Mouse (Mus musculus) heart, adult 2 months (tissue): ENCODE measurements around the gene Nek8. TPM values are rescaled to one million over a fixed set of nuclear protein-coding genes. Genes with fewer than 3 reads are reported as not detected.

Experiments used
- DNase-seq, 2 experiments: peaks; one replicate each; pipeline ENCODE4 v3.0.0; 2021
- H3K27ac ChIP-seq: fragments of 200-600 bp; 2 replicates; pipeline ENCODE4 v1.8.1; 2022
- H3K27me3 ChIP-seq: fragments of 200-500 bp; 2 replicates; pipeline ENCODE4 v1.6.1; 2012; ENCODE audit warnings: mild to moderate bottlenecking, low read length, inconsistent platforms, mixed read lengths; ENCODE audit not compliant: control insufficient read depth, insufficient read depth
- H3K36me3 ChIP-seq: fragments of 200-500 bp; 2 replicates; pipeline ENCODE4 v1.6.1; 2012; ENCODE audit warnings: low read length, inconsistent platforms; ENCODE audit not compliant: control insufficient read depth, insufficient read depth
- H3K4me1 ChIP-seq: fragments of 200-500 bp; 2 replicates; pipeline ENCODE4 v1.6.1; 2011; ENCODE audit warnings: low read length; ENCODE audit not compliant: control insufficient read depth, insufficient read depth
- H3K4me3 ChIP-seq: fragments of 200-600 bp; 2 replicates; pipeline ENCODE4 v1.8.1; 2022
- H3K79me2 ChIP-seq: fragments of 200-500 bp; replicated peaks from 2 replicates; pipeline ENCODE4 v1.6.1; 2012; ENCODE audit warnings: mild to moderate bottlenecking, inconsistent platforms, low read length, moderate library complexity, mixed read lengths; ENCODE audit not compliant: control insufficient read depth, insufficient read depth
- H3K9ac ChIP-seq: fragments of 200-500 bp; 2 replicates; pipeline ENCODE4 v1.6.1; 2012; ENCODE audit warnings: low read depth, mild to moderate bottlenecking, control low read depth, inconsistent platforms, low read length, mixed read lengths
- CTCF ChIP-seq: fragments of 200-600 bp; IDR thresholded peaks from 2 replicates; pipeline ENCODE4 v1.8.1; 2022; ENCODE audit warnings: antibody characterized with exemption, mild to moderate bottlenecking, moderate library complexity
- EP300 ChIP-seq: fragments of 200-500 bp; IDR thresholded peaks from 2 replicates; pipeline ENCODE4 v1.6.1; 2011; ENCODE audit warnings: low read depth, low read length, control low read depth; ENCODE audit not compliant: insufficient read depth
- POLR2A ChIP-seq: fragments of 200-500 bp; IDR thresholded peaks from 2 replicates; pipeline ENCODE4 v1.6.1; 2011; ENCODE audit warnings: mild to moderate bottlenecking, low read depth, low read length, control low read depth; ENCODE audit not compliant: insufficient read depth
- WGBS: fragments of 180-500 bp; shearing (Covaris S2); methylation state at CpG from one replicate; pipeline ENCODE4 v1.1.7; 2018; 5-methylcytosine and 5-hydroxymethylcytosine counted together
- intact Hi-C: fragments of 180-260 bp; cut with DNase I; formaldehyde crosslinking; loops from one replicate; pipeline ENCODE4 v1.15.1; 2025
- polyA plus RNA-seq: library from polyadenylated mRNA; depleted of rRNA; stranded (reverse); fragments of >200 nt; gene quantifications from 2 replicates; pipeline ENCODE4 v1.2.3, GENCODE M21; 2012
- total RNA-seq, 2 experiments: library from RNA; stranded (reverse); gene quantifications; 2 replicates each; pipeline ENCODE4 v1.2.3; 2021

Nek8 gene
- total and polyA plus RNA-seq, 3 experiments, result 1.6 to 7.0 (median 2.5) TPM

GRCm38 (mm10) chr11:78177437-78177836 lies 962 bp upstream of the Nek8 start:
- no peak for DNase-seq
- H3K9ac ChIP-seq, result peak overlapping the region; percentile 29
- peak overlapping the region; percentile 96 for H3K4me3 ChIP-seq
- intact Hi-C loops, result loop anchor here (1.0 to 2.0 kb wide), 4 partner anchors 18 to 193 kb away; no protein-coding TSS in a partner anchor
- TF ChIP-seq EP300, result no peak
- no peak for TF ChIP-seq CTCF
- no peak for TF ChIP-seq POLR2A
- H3K27me3 ChIP-seq, result no peaks in the 10 kb centered on the region
- H3K36me3 ChIP-seq, result peaks cover 10% of the 10 kb centered on the region
- WGBS, result under 1% methylated on average over 10 of the region's 10 CpGs
- no peaks in the 10 kb centered on the region for H3K79me2 ChIP-seq
- H3K27ac ChIP-seq, result peak overlapping the region; percentile 96
- H3K4me1 ChIP-seq, result peaks cover 3% of the 10 kb centered on the region

DNA sequence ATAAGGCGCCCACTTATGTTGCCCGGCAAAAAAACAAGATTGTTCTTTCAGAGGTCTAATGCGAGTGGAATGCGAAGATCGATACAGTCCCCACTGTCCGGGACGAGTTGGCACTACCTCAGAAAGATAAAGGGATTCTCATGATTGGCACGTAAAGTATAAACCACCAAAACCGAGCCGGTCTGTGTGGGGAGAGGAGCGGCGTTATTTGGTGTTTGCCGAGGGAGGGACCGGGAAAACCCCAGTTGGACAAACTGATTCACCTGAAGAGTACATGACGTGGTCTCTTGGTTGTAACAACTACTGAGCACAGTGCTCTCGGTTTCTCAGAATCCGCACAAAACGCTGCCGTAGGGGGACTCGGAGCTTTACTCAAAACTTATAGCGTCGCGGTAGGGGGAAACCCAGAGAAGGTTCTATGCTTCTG lies 443 bp upstream of the Nek8 start:
- no peak for DNase-seq
- intact Hi-C loops, result loop anchor here (1.0 to 2.0 kb wide), 4 partner anchors 18 to 192 kb away; no protein-coding TSS in a partner anchor
- H3K4me3 ChIP-seq, result peak overlapping the region; percentile 96
- H3K79me2 ChIP-seq, result no peaks in the 10 kb centered on the region
- WGBS, result 1% methylated on average over 23 of the region's 23 CpGs
- peak overlapping the region; percentile 96 for H3K27ac ChIP-seq
- H3K27me3 ChIP-seq, result no peaks in the 10 kb centered on the region
- peaks cover 5% of the 10 kb centered on the region for H3K36me3 ChIP-seq
- peak overlapping the region; percentile 61 for H3K9ac ChIP-seq
- no peak for TF ChIP-seq CTCF
- H3K4me1 ChIP-seq, result peaks cover 2% of the 10 kb centered on the region; the same call in 1 of the 2 replicates

DNA sequence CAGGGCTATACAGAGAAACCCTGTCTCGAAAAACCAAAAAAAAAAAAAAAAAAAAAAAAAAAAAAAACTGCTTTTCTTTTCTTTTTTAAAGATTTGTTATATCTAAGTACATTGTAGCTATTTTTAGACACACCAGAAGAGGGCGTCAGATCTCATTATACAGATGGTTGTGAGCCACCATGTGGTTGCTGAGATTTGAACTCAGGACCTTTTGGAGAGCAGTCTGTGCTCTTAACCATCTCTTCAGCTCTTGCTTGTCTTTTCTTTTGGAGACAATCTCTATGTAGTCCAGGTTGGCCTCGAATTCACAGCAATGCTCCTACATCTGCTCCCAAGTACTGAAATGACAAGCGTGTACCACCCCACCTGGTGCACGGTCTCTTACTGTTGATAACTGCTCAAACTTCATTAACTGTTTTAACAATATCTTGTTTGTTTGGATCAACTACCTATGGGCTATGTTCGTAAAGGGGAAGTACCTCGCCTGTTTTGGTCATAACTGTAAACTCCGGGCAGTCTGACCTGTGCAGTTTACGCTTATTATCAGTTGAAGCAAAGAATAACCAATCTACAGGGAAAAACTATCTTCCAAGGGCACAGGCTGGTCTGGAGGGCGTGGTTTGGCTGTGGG lies 589 bp downstream of the Nek8 start:
- intact Hi-C loops, result loop anchor here (2.0 kb wide), 3 partner anchors 115 to 191 kb away; no protein-coding TSS in a partner anchor
- H3K4me1 ChIP-seq, result peaks cover 2% of the 10 kb centered on the region; the same call in 1 of the 2 replicates
- H3K27ac ChIP-seq, result peak overlapping the region; percentile 96
- 6% methylated on average over 10 of the region's 10 CpGs for WGBS
- no peaks in the 10 kb centered on the region for H3K79me2 ChIP-seq
- peak overlapping the region; percentile 96 for H3K4me3 ChIP-seq
- TF ChIP-seq EP300 (no peak), CTCF (peak; percentile 29)
- DNase-seq, result no peak
- no peaks in the 10 kb centered on the region for H3K27me3 ChIP-seq
- H3K36me3 ChIP-seq, result 0 out of 2 replicates have a peak, but pooled peaks cover 3% of the 10 kb centered on the region
- H3K9ac ChIP-seq, result no peak overlapping the region

DNA sequence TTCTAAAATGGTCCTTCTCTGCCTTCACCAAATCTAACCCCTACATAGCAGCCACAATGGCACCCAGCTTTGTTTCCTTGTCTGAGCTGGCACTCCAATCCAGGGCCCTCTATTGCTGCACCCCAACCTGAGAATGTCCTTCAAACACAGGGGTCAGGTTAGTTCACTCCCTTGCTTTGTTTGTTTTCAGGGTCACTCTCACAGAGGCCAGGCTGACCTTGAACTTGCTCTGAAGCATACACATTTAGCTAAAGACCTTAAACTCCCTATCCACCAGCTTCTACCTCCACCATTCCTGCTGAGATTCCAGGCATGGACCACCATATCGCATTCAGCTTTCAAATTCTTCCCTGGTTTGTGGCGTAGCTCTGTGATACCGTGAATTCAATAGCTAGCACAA lies 2.0 kb downstream of the Nek8 start:
- no peak overlapping the region for H3K27ac ChIP-seq

DNA sequence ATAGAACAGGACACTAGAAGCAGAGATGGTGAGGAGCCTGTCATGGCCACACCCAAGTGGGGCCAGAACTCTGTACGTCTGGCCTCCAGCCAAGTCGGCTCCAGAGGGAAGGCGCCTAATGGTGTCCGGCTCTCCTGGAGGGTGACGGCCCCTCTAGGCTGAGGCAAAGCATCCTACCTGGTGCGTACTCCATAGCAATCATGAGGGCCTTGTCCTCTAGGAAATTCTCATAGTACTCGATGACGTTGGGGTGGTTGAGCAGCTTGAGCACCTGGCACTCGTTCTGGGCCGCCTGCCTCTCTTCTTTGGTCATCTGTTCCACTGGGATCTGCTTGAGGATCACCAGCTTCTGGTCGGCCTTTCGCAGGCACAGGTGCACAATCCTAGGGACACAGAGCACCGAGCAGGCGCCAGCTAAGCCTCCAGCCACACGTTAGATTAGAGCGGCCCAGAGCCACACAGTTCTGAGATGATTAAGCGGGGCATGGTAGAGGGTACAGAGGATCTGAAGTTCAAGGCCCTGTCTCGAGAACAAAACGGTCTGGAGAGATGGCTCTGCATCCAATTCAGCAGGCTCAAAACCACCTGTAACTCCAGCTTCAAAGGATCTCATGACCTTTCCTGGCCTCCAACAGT lies 3.6 kb downstream of the Nek8 start:
- H3K4me3 ChIP-seq, result no peak overlapping the region
- peaks cover 2% of the 10 kb centered on the region; the same call in 1 of the 2 replicates for H3K4me1 ChIP-seq
- no peaks in the 10 kb centered on the region for H3K27me3 ChIP-seq
- intact Hi-C loops, result no loop called here
- TF ChIP-seq CTCF (no peak), POLR2A (no peak), EP300 (no peak)
- no peak for DNase-seq
- no peaks in the 10 kb centered on the region for H3K36me3 ChIP-seq
- H3K9ac ChIP-seq, result no peak overlapping the region
- no peaks in the 10 kb centered on the region for H3K79me2 ChIP-seq
- WGBS, result 82% methylated on average over 19 of the region's 19 CpGs
- no peak overlapping the region for H3K27ac ChIP-seq

More for the DNA sequence above, 2.0 kb downstream of the Nek8 start:
- no peak for TF ChIP-seq EP300
- TF ChIP-seq POLR2A, result no peak
- no peak for TF ChIP-seq CTCF
- H3K36me3 ChIP-seq, result no peaks in the 10 kb centered on the region
- DNase-seq, result no peak
- peaks cover 2% of the 10 kb centered on the region; the same call in 1 of the 2 replicates for H3K4me1 ChIP-seq
- H3K27me3 ChIP-seq, result no peaks in the 10 kb centered on the region
- H3K4me3 ChIP-seq, result no peak overlapping the region
- no peak overlapping the region for H3K9ac ChIP-seq
- no peaks in the 10 kb centered on the region for H3K79me2 ChIP-seq
- WGBS, result 97% methylated on average over 3 of the region's 3 CpGs
- intact Hi-C loops, result no loop called here

DNA sequence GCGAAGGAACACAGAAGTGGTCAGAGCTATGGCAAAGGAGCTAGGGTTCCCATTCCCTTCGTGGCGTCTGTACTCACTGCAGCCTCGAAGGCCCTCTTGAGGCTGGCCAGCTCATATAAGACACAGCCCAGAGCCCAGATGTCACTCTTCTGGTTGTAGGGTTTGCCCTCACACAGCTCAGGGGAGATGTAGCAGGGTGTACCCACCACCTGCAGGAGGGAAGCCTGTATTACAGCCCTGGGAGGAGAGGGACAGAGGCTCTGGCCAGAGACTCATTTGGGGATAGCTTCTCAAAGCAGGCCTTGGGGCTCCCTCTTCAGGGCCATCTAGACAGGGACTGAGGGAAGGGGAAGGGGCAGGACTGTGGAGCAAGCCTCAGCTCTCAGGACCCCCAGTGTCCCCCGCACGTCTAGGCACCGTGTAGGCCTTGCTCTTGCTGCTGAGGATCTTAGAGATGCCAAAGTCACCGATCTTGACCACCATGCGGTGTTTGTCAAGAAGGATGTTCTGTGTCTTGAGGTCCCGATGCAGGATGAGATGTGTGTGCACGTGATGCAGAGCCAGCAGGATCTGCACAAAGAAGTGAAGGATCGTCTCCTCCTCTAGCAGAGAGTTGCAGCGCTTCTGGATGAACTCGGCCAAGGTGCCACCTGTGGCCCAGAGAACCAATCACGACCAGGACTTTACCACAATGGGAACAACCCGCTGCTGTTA lies 4.3 kb downstream of the Nek8 start:
- Histone ChIP-seq H3K79me2 (no peaks in the 10 kb centered on the region), H3K9ac (no peak overlapping the region)

More for the DNA sequence above, 4.3 kb downstream of the Nek8 start:
- Histone ChIP-seq H3K36me3 (no peaks in the 10 kb centered on the region), H3K27ac (no peak overlapping the region), H3K27me3 (no peaks in the 10 kb centered on the region), H3K4me3 (no peak overlapping the region), H3K4me1 (peaks cover 2% of the 10 kb centered on the region; the same call in 1 of the 2 replicates)
- intact Hi-C loops, result no loop called here
- DNase-seq, result no peak
- WGBS, result 81% methylated on average over 16 of the region's 16 CpGs
- TF ChIP-seq POLR2A, result no peak
- 0 out of 2 replicates have a peak, but pooled peaks have one; percentile 17 for TF ChIP-seq CTCF
